Mouse (Mus musculus) forebrain, embryonic 14.5 days (tissue): ENCODE results near the gene Nrxn1. TPM values are rescaled to one million over a fixed set of nuclear protein-coding genes. Genes with fewer than 3 reads are reported as not detected.

Experiments
- ATAC-seq: fragments of 200-750 bp; cut with Nextera tagmentation; 2 replicates; pipeline ENCODE4 v1.8.0; 2017; ENCODE audit warnings: mild to moderate bottlenecking, moderate library complexity
- DNase-seq: peaks from one replicate; pipeline ENCODE4 v3.0.0-alpha.2; 2015; ENCODE audit warnings: low spot score
- H3K27ac ChIP-seq: fragments of 300-500 bp; sonication (generic); 2 replicates; pipeline ENCODE4 v1.5.1; 2014; ENCODE audit warnings: low read depth, mild to moderate bottlenecking, control low read depth, low read length, moderate library complexity
- H3K27me3 ChIP-seq: fragments of 300-500 bp; sonication (generic); replicated peaks from 2 replicates; pipeline ENCODE4 v1.6.1; 2014; ENCODE audit warnings: low read length, control low read depth, mixed read lengths; ENCODE audit not compliant: control insufficient read depth, insufficient read depth
- H3K36me3 ChIP-seq: fragments of 300-500 bp; sonication (generic); 2 replicates; pipeline ENCODE4 v1.6.1; 2014; ENCODE audit warnings: low read length, control low read depth; ENCODE audit not compliant: control insufficient read depth, insufficient read depth
- H3K4me1 ChIP-seq: fragments of 300-500 bp; sonication (generic); 2 replicates; pipeline ENCODE4 v1.6.1; 2014; ENCODE audit warnings: antibody characterized with exemption, low read length, control low read depth; ENCODE audit not compliant: control insufficient read depth, insufficient read depth
- H3K4me2 ChIP-seq: fragments of 300-500 bp; sonication (generic); 2 replicates; pipeline ENCODE4 v1.6.1; 2014; ENCODE audit warnings: mild to moderate bottlenecking, control low read depth, low read length
- H3K4me3 ChIP-seq: fragments of 300-500 bp; sonication (generic); 2 replicates; pipeline ENCODE4 v1.5.1; 2014; ENCODE audit warnings: low read depth, low read length, control low read depth
- H3K9ac ChIP-seq: fragments of 300-500 bp; sonication (generic); 2 replicates; pipeline ENCODE4 v1.6.1; 2014; ENCODE audit warnings: mild to moderate bottlenecking, low read length, control low read depth, moderate library complexity
- H3K9me3 ChIP-seq: fragments of 300-500 bp; sonication (generic); replicated peaks from 2 replicates; pipeline ENCODE4 v1.6.1; 2016; ENCODE audit warnings: low read length, control low read depth, mixed read lengths; ENCODE audit not compliant: control insufficient read depth
- WGBS: fragments of 180-500 bp; shearing (Covaris S2); extraction: QIAGEN DNeasy Blood & Tissue Kit; methylation state at CpG from one replicate; pipeline ENCODE4 v1.1.7; 2014; 5-methylcytosine and 5-hydroxymethylcytosine counted together
- polyA plus RNA-seq: library from polyadenylated mRNA; unstranded; fragments of >200 nt; fragmentation: Nextera tagmentation; extraction: Ambion mirVana; gene quantifications from 2 replicates; pipeline ENCODE4 v1.2.1, GENCODE M21; 2014

Gene Nrxn1
- polyA plus RNA-seq, 1 experiment from 2014 or later = 69.8 TPM

DNA sequence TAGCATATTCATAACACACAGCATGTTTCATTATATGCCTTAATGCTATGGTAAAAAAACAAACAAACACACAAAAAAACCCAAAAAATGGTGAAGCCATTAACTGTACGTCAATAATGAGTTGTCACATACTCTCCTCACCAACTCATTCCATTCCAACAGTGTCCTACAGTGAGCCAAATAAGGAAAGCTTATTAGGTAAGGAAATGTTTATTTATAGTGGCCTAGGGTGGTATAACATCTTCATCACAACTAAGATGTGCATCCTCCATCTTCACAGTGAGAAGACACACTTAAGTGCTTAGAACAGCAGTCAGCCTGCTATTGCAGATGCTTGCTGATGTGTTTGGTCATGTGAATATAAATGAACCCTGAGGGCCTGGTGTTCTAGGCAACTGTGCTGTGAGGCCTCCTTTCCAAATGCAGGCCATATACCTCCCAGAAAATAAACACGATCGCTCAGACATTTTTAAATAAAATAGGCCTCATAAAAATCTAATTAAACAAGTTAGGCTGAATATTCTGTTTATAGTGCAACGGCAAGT lies 454.6 kb downstream of the Nrxn1 start:
- Histone ChIP-seq H3K27ac (no peak overlapping the region), H3K27me3 (no peaks in the 10 kb centered on the region), H3K36me3 (no peaks in the 10 kb centered on the region), H3K9me3 (no peaks in the 10 kb centered on the region), H3K4me3 (no peak overlapping the region), H3K9ac (no peak overlapping the region), H3K4me1 (no peaks in the 10 kb centered on the region), H3K4me2 (no peak overlapping the region)
- 91% methylated on average over 4 of the region's 4 CpGs for WGBS
- no peak for DNase-seq
- no peak for ATAC-seq

GRCm38 (mm10) chr17:90631371-90631770 lies 461.5 kb downstream of the Nrxn1 start:
- H3K27me3 ChIP-seq = no peaks in the 10 kb centered on the region
- no peaks in the 10 kb centered on the region for H3K9me3 ChIP-seq
- no peak overlapping the region for H3K4me3 ChIP-seq
- no peak overlapping the region for H3K4me2 ChIP-seq
- H3K4me1 ChIP-seq = no peaks in the 10 kb centered on the region
- no peak overlapping the region for H3K9ac ChIP-seq
- ATAC-seq (no peak), DNase-seq (no peak)
- no peaks in the 10 kb centered on the region for H3K36me3 ChIP-seq
- no peak overlapping the region for H3K27ac ChIP-seq
- WGBS = 67% methylated on average over 2 of the region's 2 CpGs

DNA sequence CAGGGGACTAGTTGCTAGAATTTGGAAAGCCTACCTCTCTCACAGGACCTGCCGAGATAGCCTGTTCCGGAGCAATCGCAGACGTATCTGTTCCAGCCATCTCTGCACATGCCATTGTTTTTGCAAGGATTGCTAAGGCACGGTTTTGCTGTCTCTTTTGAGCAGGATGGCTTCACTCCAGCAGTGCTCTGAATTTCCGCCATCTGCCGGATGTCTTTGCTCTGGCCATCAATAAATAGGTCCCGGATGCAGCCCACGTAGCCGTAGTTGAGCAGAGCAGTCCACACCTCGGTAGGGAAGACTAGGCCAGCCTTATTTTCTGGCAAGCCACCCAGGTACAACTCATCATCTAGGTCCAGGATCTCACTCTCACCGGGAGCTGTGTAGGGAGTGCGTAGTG lies 463.0 kb downstream of the Nrxn1 start:
- Histone ChIP-seq H3K27me3 (no peaks in the 10 kb centered on the region), H3K36me3 (no peaks in the 10 kb centered on the region), H3K4me2 (no peak overlapping the region), H3K27ac (no peak overlapping the region), H3K4me1 (no peaks in the 10 kb centered on the region), H3K9me3 (no peaks in the 10 kb centered on the region), H3K9ac (no peak overlapping the region), H3K4me3 (no peak overlapping the region)
- DNase-seq (peak; percentile 33), ATAC-seq (no peak)
- 76% methylated on average over 13 of the region's 13 CpGs for WGBS

GRCm38 (mm10) chr17:90628469-90628868 lies 464.4 kb downstream of the Nrxn1 start:
- Histone ChIP-seq H3K4me1 (no peaks in the 10 kb centered on the region), H3K9me3 (no peaks in the 10 kb centered on the region), H3K4me3 (no peak overlapping the region), H3K27ac (no peak overlapping the region), H3K27me3 (no peaks in the 10 kb centered on the region), H3K4me2 (no peak overlapping the region), H3K36me3 (no peaks in the 10 kb centered on the region), H3K9ac (no peak overlapping the region)
- WGBS = 5% methylated on average over 2 of the region's 2 CpGs
- DNase-seq (peak; percentile 89), ATAC-seq (peak; percentile 77)

DNA sequence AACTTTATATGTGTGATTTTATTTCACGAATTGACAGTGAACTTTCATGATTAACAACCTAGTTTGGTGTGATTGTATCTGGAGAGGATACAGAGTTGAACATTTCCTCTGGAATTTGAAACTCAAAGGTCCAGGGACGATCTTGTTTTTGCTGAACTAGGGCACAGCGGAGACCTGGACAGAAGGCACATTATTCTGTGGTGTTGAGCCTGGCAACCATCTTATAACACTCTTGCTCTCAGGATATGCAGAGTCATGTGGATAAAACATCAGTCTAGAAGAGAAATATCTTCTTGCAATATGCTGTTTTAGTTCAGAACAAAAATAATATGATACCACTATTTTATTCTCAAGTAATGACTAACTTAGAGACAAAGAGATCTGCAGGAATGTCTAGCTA lies 464.9 kb downstream of the Nrxn1 start:
- Histone ChIP-seq H3K4me2 (no peak overlapping the region), H3K4me3 (no peak overlapping the region), H3K27ac (no peak overlapping the region; the same call in 1 of the 2 replicates), H3K9ac (no peak overlapping the region), H3K4me1 (no peaks in the 10 kb centered on the region), H3K9me3 (no peaks in the 10 kb centered on the region), H3K36me3 (no peaks in the 10 kb centered on the region), H3K27me3 (no peaks in the 10 kb centered on the region)
- DNase-seq = no peak
- WGBS = 72% methylated on average over 3 of the region's 3 CpGs
- ATAC-seq = peak; percentile 38; the same call in 1 of the 2 replicates

DNA sequence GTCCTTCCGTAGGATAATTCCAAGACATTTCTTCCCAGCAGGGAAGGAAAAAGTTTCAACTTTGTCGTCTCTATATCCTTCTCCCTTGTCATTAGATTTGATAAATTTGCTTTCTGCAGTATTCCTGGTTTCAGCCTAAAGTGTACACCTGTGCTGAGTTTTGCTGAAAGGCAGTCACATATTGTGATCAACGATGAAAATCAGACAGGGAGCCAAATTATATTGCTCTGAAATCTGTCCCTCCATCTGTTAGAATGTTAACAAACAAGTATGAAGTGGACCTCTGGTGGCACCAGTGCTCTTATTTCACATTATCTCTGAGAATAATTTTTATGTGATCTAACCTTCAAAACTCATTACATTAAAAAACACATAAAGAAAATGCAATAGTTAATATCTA lies 465.5 kb downstream of the Nrxn1 start:
- H3K27me3 ChIP-seq = no peaks in the 10 kb centered on the region
- ATAC-seq (no peak), DNase-seq (no peak)
- no peaks in the 10 kb centered on the region for H3K4me1 ChIP-seq
- no peaks in the 10 kb centered on the region for H3K9me3 ChIP-seq
- no peak overlapping the region for H3K4me2 ChIP-seq
- no peak overlapping the region for H3K9ac ChIP-seq
- no peaks in the 10 kb centered on the region for H3K36me3 ChIP-seq
- no peak overlapping the region for H3K4me3 ChIP-seq
- H3K27ac ChIP-seq = no peak overlapping the region
- 69% methylated on average over 3 of the region's 3 CpGs for WGBS

DNA sequence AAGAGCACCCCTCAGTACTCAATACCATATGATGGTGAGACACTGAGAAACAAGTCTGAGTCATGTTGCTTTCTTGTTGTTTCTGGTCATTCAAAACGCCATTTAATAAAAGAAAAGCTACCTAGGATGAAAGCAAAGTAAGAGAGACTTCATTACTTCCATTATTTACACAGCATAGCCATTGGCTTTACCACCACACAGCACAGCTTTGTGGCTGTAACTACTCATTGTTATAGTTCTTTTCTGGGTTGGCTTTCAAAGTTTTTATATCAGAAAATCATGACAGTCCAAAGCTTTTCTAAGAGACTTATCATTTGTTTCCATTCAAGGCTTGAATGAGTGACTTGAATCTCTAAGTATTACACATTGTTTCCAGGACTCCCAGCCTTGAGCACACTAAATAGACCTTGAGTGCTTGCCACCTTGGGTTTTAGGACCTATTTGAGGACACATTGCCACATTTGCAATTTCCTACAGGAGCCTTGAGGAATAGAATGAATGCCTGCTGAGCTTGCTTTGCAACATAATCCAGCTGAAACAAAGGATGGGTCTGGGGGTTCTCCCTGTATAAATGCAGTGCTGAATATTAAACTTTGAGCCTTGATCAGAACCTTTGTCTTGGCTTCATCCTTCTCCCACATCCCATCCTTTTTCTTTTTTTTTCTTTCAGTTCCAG lies 468.1 kb downstream of the Nrxn1 start:
- H3K4me3 ChIP-seq = no peak overlapping the region
- ATAC-seq (0 out of 2 replicates have a peak, but pooled peaks have one; percentile 25), DNase-seq (peak; percentile 55)
- no peaks in the 10 kb centered on the region for H3K27me3 ChIP-seq
- no peak overlapping the region for H3K4me2 ChIP-seq
- H3K27ac ChIP-seq = no peak overlapping the region
- H3K9ac ChIP-seq = no peak overlapping the region
- H3K4me1 ChIP-seq = no peaks in the 10 kb centered on the region
- 6% methylated on average over 1 of the region's 1 CpGs for WGBS
- H3K36me3 ChIP-seq = no peaks in the 10 kb centered on the region
- no peaks in the 10 kb centered on the region for H3K9me3 ChIP-seq

- H3K4me2 ChIP-seq = no peak overlapping the region
- no peak overlapping the region for H3K9ac ChIP-seq
- no peak overlapping the region for H3K4me3 ChIP-seq
- no peak for ATAC-seq
- peak; percentile 16 for DNase-seq
- no peaks in the 10 kb centered on the region for H3K4me1 ChIP-seq
- H3K9me3 ChIP-seq = no peaks in the 10 kb centered on the region
- H3K36me3 ChIP-seq = no peaks in the 10 kb centered on the region
- no peaks in the 10 kb centered on the region for H3K27me3 ChIP-seq
- no peak overlapping the region for H3K27ac ChIP-seq
- 81% methylated on average over 4 of the region's 4 CpGs for WGBS
Observed at GRCm38 (mm10) chr17:90621828-90622227, 471.0 kb downstream of the Nrxn1 start.

DNA sequence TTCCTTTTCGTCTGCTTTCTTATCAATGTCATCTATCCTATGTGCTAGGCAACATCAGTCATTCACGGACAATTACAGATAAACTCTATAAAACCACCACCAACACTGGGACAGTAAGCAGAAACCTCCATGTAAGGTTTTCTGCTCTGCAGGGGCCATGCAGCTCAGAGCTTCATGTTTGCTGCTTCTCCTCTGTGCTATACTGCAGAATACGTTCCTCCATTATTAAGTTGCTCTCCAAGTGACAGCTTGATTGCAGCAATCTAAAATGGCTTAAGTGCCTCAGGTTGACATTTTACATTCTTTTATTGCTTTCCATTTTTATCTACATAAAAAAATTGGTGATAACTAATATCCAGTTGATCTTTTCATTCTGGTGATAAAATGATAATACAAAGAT lies 477.9 kb downstream of the Nrxn1 start:
- DNase-seq (peak; percentile 24), ATAC-seq (no peak)
- Histone ChIP-seq H3K27ac (no peak overlapping the region), H3K4me3 (no peak overlapping the region), H3K9ac (no peak overlapping the region), H3K4me2 (no peak overlapping the region), H3K9me3 (no peaks in the 10 kb centered on the region), H3K4me1 (no peaks in the 10 kb centered on the region), H3K36me3 (no peaks in the 10 kb centered on the region), H3K27me3 (no peaks in the 10 kb centered on the region)
- WGBS = 87% methylated on average over 3 of the region's 3 CpGs
